Mouse (Mus musculus) cerebellum, adult 2 months (tissue): Measurements from ENCODE around the gene Madd.

Experiments used
- CTCF ChIP-seq: fragments of 200-500 bp; IDR thresholded peaks from 2 replicates; pipeline ENCODE4 v1.5.1; 2011; ENCODE audit warnings: low read depth, mild to moderate bottlenecking, control low read depth, low read length, moderate library complexity, borderline replicate concordance; ENCODE audit not compliant: insufficient read depth
- POLR2A ChIP-seq: fragments of 200-500 bp; IDR thresholded peaks from 2 replicates; pipeline ENCODE4 v1.6.1; 2011; ENCODE audit warnings: low read length, control low read depth, borderline replicate concordance; ENCODE audit not compliant: insufficient read depth

GRCm38 (mm10) chr2:91113852-91114251 is 69.8 kb downstream of the Madd start:
- no peak for TF ChIP-seq CTCF
- TF ChIP-seq POLR2A = no peak
